Mouse (Mus musculus): ENCODE results near the gene Gm1993.
"Not testable (repeated sequence)": the region's sequence is repeated elsewhere in the genome, so short reads cannot be mapped to it uniquely, and the experiment has no call there.

The Gm1993 gene

DNA sequence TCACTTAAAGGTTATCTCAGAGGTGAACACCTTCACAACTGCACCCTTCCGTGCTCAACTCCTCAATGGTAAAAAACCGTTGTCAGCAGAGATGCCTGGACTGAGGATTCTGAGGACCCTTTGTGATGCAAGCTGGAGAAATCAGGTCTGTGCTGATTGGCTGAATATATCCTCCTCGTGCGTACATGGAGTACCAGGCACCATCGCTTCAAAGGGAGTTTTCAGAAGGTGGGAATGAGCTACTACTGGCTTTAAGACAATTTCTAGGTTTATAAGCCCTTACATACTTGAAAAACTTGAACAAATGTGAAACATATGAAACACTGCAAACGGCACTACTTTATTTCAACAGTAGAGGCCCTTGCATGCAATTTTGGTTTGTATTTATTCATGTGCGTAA, at the start of gene Gm1993:
Gene Gm1993, minus strand, starts transcription at position 101 of the 400 bp plus-strand sequence.
- DNase-seq (ENCODE audit: extremely low spot score, low spot score) = not testable (repeated sequence)

Measured in neural tube, embryonic 10.5 days (tissue).